12 mouse cellular contexts compared by ENCODE assay signal in genomic region chr13:32008116-32008641, GRCm38 (mm10).
DNase-seq lines count a peak whose midpoint lies in the region; ATAC-seq and TF ChIP-seq lines count a peak whose summit lies in the region.
"Had no signal": no experiment of that assay in that cellular context is flagged by ENCODE, and none has a peak within 500 bp of the region (broad histone marks: within the 10 kb centered on the region; RNA-seq: fewer than 3 reads in every experiment).

No protein-coding gene starts in this region.

- no peak for TF ChIP-seq CTCF in hindbrain, postnatal 0 days (IDR thresholded peaks at IDR 0.05; ENCODE audit: low read depth)

- no peak overlapping the region for H3K27ac ChIP-seq in hindbrain, postnatal 0 days
- H3K27ac ChIP-seq in hindbrain, embryonic 16.5 days (ENCODE audit: low read depth, low read length), result no peak overlapping the region
- H3K27ac ChIP-seq: neural tube, embryonic 12.5 days had no signal

- ATAC-seq in hindbrain, postnatal 0 days, result no peak
- no peak for ATAC-seq in hindbrain, embryonic 16.5 days
- no peak for ATAC-seq in monocyte, adult 5-6 weeks (replicated peaks; ENCODE audit: insufficient number of reproducible peaks, low FRiP score, low TSS enrichment, poor library complexity, severe bottlenecking)
- ATAC-seq: activated CD4-positive, CD25-positive, alpha-beta regulatory T cell, adult 4 months; liver, postnatal 0 days had no signal

- H3K4me2 ChIP-seq in hindbrain, postnatal 0 days (ENCODE audit: low read depth, low read length), result 0 out of 2 replicates have a peak overlapping the region, but pooled peaks have one; percentile 18
- H3K4me2 ChIP-seq in hindbrain, embryonic 16.5 days (ENCODE audit: low read length), result no peak overlapping the region
- H3K4me2 ChIP-seq: neural tube, embryonic 12.5 days had no signal

- H3K4me1 ChIP-seq in hindbrain, postnatal 0 days (ENCODE audit: insufficient read depth, low read length), result no peaks in the 10 kb centered on the region
- H3K4me1 ChIP-seq in hindbrain, embryonic 16.5 days (ENCODE audit: control insufficient read depth, insufficient read depth, low read depth, low read length), result no peaks in the 10 kb centered on the region
- H3K4me1 ChIP-seq: neural tube, embryonic 12.5 days had no signal

- no peaks in the 10 kb centered on the region for H3K9me3 ChIP-seq in hindbrain, postnatal 0 days (ENCODE audit: low read length)
- no peaks in the 10 kb centered on the region for H3K9me3 ChIP-seq in hindbrain, embryonic 16.5 days (ENCODE audit: control insufficient read depth, low read length)
- H3K9me3 ChIP-seq: neural tube, embryonic 12.5 days had no signal

- WGBS in hindbrain, postnatal 0 days, result 57% methylated on average over 7 of the region's 7 CpGs
- 64% methylated on average over 7 of the region's 7 CpGs for WGBS in hindbrain, embryonic 16.5 days

- DNase-seq in hindbrain, postnatal 0 days (ENCODE audit: low spot score), result peak; percentile 6
- DNase-seq in right cerebral cortex, adult 18-20 months, result peak; percentile 4
- no peak for DNase-seq in right cerebral cortex, postnatal 14 days
- peak; percentile 13 to 22 for DNase-seq in heart, postnatal 14 days
- DNase-seq in cerebellum, postnatal 36 days, result no peak
- no peak for DNase-seq in layer of hippocampus, postnatal 14 days (ENCODE audit: low spot score in 2 of 2)
- DNase-seq: cerebellum, adult 9-11 months; liver, postnatal 0 days had no signal

- no peak overlapping the region for H3K9ac ChIP-seq in hindbrain, postnatal 0 days (replicated peaks; ENCODE audit: low read length)
- no peak overlapping the region for H3K9ac ChIP-seq in hindbrain, embryonic 16.5 days (ENCODE audit: low read depth, low read length)
- H3K9ac ChIP-seq: liver, postnatal 0 days; neural tube, embryonic 12.5 days had no signal

- H3K27me3 ChIP-seq in hindbrain, postnatal 0 days (ENCODE audit: insufficient read depth, low read length), result no peaks in the 10 kb centered on the region
- no peaks in the 10 kb centered on the region for H3K27me3 ChIP-seq in hindbrain, embryonic 16.5 days (replicated peaks; ENCODE audit: control insufficient read depth, insufficient read depth, low read length)
- H3K27me3 ChIP-seq: neural tube, embryonic 12.5 days had no signal

- intact Hi-C loops in heart, postnatal 14 days (cut with DNase I), result loop anchor here (5.0 kb wide), 1 partner anchor 51 kb away; no protein-coding TSS in a partner anchor

- no peaks in the 10 kb centered on the region for H3K36me3 ChIP-seq in hindbrain, postnatal 0 days (ENCODE audit: insufficient read depth, low read length)
- H3K36me3 ChIP-seq in hindbrain, embryonic 16.5 days (ENCODE audit: control insufficient read depth, insufficient read depth, low read length), result no peaks in the 10 kb centered on the region
- H3K36me3 ChIP-seq: neural tube, embryonic 12.5 days had no signal

- no peak overlapping the region for H3K4me3 ChIP-seq in hindbrain, postnatal 0 days (ENCODE audit: low read length)
- H3K4me3 ChIP-seq in hindbrain, embryonic 16.5 days (ENCODE audit: low read length), result no peak overlapping the region
- H3K4me3 ChIP-seq: neural tube, embryonic 12.5 days had no signal

Comparison
In these comparisons a context has a peak if more than half of its experiments do, and no peak if none do; other contexts are left out.
1. DNase-seq: peak in hindbrain, postnatal 0 days (single experiment), right cerebral cortex, adult 18-20 months (single experiment) and heart, postnatal 14 days (2 of 2); none in right cerebral cortex, postnatal 14 days (single experiment), cerebellum, postnatal 36 days (0 of 2) and layer of hippocampus, postnatal 14 days (0 of 2).